Mouse (Mus musculus) heart, adult 8-10 months (tissue): ENCODE results near the gene Arsk. TPM values are rescaled to one million over a fixed set of nuclear protein-coding genes. Genes with fewer than 3 reads are reported as not detected.
A peak's percentile ranks its signal among the peaks of the same experiment; 100 is the strongest.

Source experiments
- DNase-seq: peaks from one replicate; pipeline ENCODE4 v3.0.0; 2022; ENCODE audit warnings: low spot score
- total RNA-seq, 4 experiments: library from RNA; stranded (reverse); gene quantifications; 2 replicates each; pipeline ENCODE4 v1.2.4; 2022

Gene Arsk
- total RNA-seq: 1 to 10 TPM; 4.3 to 5.7 (median 5.0) TPM

- DNase-seq: peak; percentile 96
These were observed at the start of gene Arsk, which contains the start of gene Ttc37 for GRCm38 (mm10) chr13:76098493-76099303. TSS of gene Arsk (minus strand) at chr13:76098660. TSS of gene Ttc37 (plus strand) at chr13:76098734.

GRCm38 (mm10) chr13:76141117-76141808, 42.8 kb upstream of the Arsk start:
- DNase-seq: no peak

- DNase-seq: no peak
These were observed 40.4 kb upstream of the Arsk start for GRCm38 (mm10) chr13:76138862-76139261.

GRCm38 (mm10) chr13:76132415-76132814, 34.0 kb upstream of the Arsk start:
- DNase-seq: no peak

- DNase-seq: no peak
These were observed 30.3 kb upstream of the Arsk start for GRCm38 (mm10) chr13:76128799-76129198.

- no peak for DNase-seq
These were observed 10.8 kb upstream of the Arsk start for GRCm38 (mm10) chr13:76109069-76109824.

GRCm38 (mm10) chr13:76101989-76102388, 3.5 kb upstream of the Arsk start:
- no peak for DNase-seq

- no peak for DNase-seq
These were observed 356 bp downstream of the Arsk start for GRCm38 (mm10) chr13:76098116-76098492.

- no peak for DNase-seq
These were observed 24.1 kb downstream of the Arsk start for GRCm38 (mm10) chr13:76074323-76074722.

- no peak for DNase-seq
These were observed 34.0 kb downstream of the Arsk start for GRCm38 (mm10) chr13:76064363-76064945.

- DNase-seq: no peak
These were observed 34.9 kb downstream of the Arsk start for GRCm38 (mm10) chr13:76063548-76063947.

- DNase-seq: no peak
These were observed 35.9 kb downstream of the Arsk start for GRCm38 (mm10) chr13:76062569-76062968.

GRCm38 (mm10) chr13:76062126-76062525, 36.3 kb downstream of the Arsk start:
- no peak for DNase-seq

GRCm38 (mm10) chr13:76059591-76059990, 38.9 kb downstream of the Arsk start:
- no peak for DNase-seq

- no peak for DNase-seq
These were observed 41.0 kb downstream of the Arsk start for GRCm38 (mm10) chr13:76057267-76058069.

GRCm38 (mm10) chr13:76056896-76057266, 41.6 kb downstream of the Arsk start, which contains the start of gene Gpr150:
TSS of gene Gpr150 (minus strand) at chr13:76056996.
- DNase-seq: no peak

GRCm38 (mm10) chr13:76056261-76056724, 42.2 kb downstream of the Arsk start:
- DNase-seq: peak; percentile 21

GRCm38 (mm10) chr13:76055391-76056232, 42.8 kb downstream of the Arsk start:
- peak; percentile 11 for DNase-seq

GRCm38 (mm10) chr13:76044971-76045370, 53.5 kb downstream of the Arsk start:
- DNase-seq: no peak

- DNase-seq: no peak
These were observed 56.0 kb downstream of the Arsk start for GRCm38 (mm10) chr13:76042455-76042854.
